Mouse (Mus musculus): ENCODE results near the gene Iqcd. TPM values are rescaled to one million over a fixed set of nuclear protein-coding genes. Genes with fewer than 3 reads are reported as not detected.

Gene Iqcd
- polyA plus RNA-seq, 2 experiments = 0.12 to 1.4 TPM

- Histone ChIP-seq H3K4me2 (replicated peaks; ENCODE audit: low read depth, low read length, severe bottlenecking) (peak overlapping the region; percentile 86), H3K9ac (ENCODE audit: low read depth, low read length, severe bottlenecking) (peak overlapping the region; percentile 80), H3K27me3 (ENCODE audit: control insufficient read depth, insufficient read depth, low read length) (no peaks in the 10 kb centered on the region), H3K36me3 (ENCODE audit: control insufficient read depth, insufficient read depth, low read length) (peaks cover 23% of the 10 kb centered on the region), H3K4me3 (replicated peaks; ENCODE audit: low read length) (peak overlapping the region; percentile 87), H3K27ac (replicated peaks; ENCODE audit: low read depth, low read length) (no peak overlapping the region), H3K9me3 (ENCODE audit: control insufficient read depth, low read length) (no peaks in the 10 kb centered on the region), H3K4me1 (ENCODE audit: control insufficient read depth, insufficient read depth, low read length) (peaks cover 16% of the 10 kb centered on the region)
- DNase-seq (ENCODE audit: low spot score) (no peak), ATAC-seq (ENCODE audit: low FRiP score, low read depth) (no peak)
- 16% methylated on average over 17 of the region's 17 CpGs for WGBS
- no peak for TF ChIP-seq POLR2A (IDR thresholded peaks at IDR 0.05; ENCODE audit: borderline replicate concordance, extremely low read depth, insufficient read depth, insufficient read length)
Measured at GRCm38 (mm10) chr5:120586741-120587615, 1.8 kb upstream of the Iqcd start.

- no peak for DNase-seq (ENCODE audit: low spot score)
- peak overlapping the region; percentile 87 for H3K4me3 ChIP-seq (replicated peaks; ENCODE audit: low read length)
- peaks cover 16% of the 10 kb centered on the region for H3K4me1 ChIP-seq (ENCODE audit: control insufficient read depth, insufficient read depth, low read length)
- H3K9me3 ChIP-seq (ENCODE audit: control insufficient read depth, low read length) = no peaks in the 10 kb centered on the region
- 25% methylated on average over 9 of the region's 9 CpGs for WGBS
- peak overlapping the region; percentile 86 for H3K4me2 ChIP-seq (replicated peaks; ENCODE audit: low read depth, low read length, severe bottlenecking)
- TF ChIP-seq POLR2A (IDR thresholded peaks at IDR 0.05; ENCODE audit: borderline replicate concordance, extremely low read depth, insufficient read depth, insufficient read length) = no peak
- H3K27me3 ChIP-seq (ENCODE audit: control insufficient read depth, insufficient read depth, low read length) = no peaks in the 10 kb centered on the region
- no peak for ATAC-seq (ENCODE audit: low FRiP score, low read depth)
- no peak overlapping the region for H3K27ac ChIP-seq (replicated peaks; ENCODE audit: low read depth, low read length)
- H3K9ac ChIP-seq (ENCODE audit: low read depth, low read length, severe bottlenecking) = peak overlapping the region; percentile 80
- H3K36me3 ChIP-seq (ENCODE audit: control insufficient read depth, insufficient read depth, low read length) = peaks cover 23% of the 10 kb centered on the region
Measured at GRCm38 (mm10) chr5:120587616-120587926, 1.2 kb upstream of the Iqcd start.

DNA sequence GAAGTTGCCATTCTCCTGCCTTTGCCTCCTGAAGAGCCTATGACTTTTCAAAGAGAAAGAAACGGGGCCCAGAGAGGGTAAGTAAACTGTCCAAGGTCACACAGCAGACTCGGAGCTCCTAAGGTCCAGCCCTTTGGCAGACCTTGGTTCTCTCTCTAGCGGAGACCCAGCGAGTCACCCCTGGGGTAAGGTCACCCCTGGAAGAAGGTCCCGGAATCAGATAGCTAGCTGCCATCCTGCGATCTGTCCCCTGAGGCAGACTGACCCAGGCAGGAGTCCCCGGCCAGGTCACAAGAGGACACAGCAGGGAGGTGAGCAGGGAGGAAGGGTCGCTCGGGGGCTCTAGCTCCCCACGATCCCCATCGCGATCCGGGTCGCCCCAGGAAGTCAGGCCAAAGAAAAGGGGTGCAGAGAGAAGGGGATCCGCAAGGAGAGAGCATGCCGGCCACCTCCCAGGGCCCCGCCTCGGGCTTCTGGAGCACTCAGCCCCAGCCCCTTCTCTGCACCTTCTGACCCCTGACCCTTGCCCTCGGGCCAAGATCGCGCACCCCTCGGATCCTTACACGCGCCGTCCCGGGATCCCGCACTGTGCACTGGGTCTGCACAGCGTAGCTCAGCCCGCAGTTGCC is 762 bp upstream of the Iqcd start:
- WGBS = 1% methylated on average over 28 of the region's 29 CpGs
- H3K9me3 ChIP-seq (ENCODE audit: control insufficient read depth, low read length) = no peaks in the 10 kb centered on the region
- peak overlapping the region; percentile 87 for H3K4me3 ChIP-seq (replicated peaks; ENCODE audit: low read length)
- 0 out of 2 replicates have a peak overlapping the region, but pooled peaks have one; percentile 33 for H3K27ac ChIP-seq (replicated peaks; ENCODE audit: low read depth, low read length)
- H3K27me3 ChIP-seq (ENCODE audit: control insufficient read depth, insufficient read depth, low read length) = no peaks in the 10 kb centered on the region
- peaks cover 20% of the 10 kb centered on the region for H3K36me3 ChIP-seq (ENCODE audit: control insufficient read depth, insufficient read depth, low read length)
- H3K4me2 ChIP-seq (replicated peaks; ENCODE audit: low read depth, low read length, severe bottlenecking) = peak overlapping the region; percentile 86
- peak; percentile 95; the same call in 1 of the 2 replicates for TF ChIP-seq POLR2A (IDR thresholded peaks at IDR 0.05; ENCODE audit: borderline replicate concordance, extremely low read depth, insufficient read depth, insufficient read length)
- H3K4me1 ChIP-seq (ENCODE audit: control insufficient read depth, insufficient read depth, low read length) = peaks cover 16% of the 10 kb centered on the region
- ATAC-seq (ENCODE audit: low FRiP score, low read depth) (no peak), DNase-seq (ENCODE audit: low spot score) (no peak)
- peak overlapping the region; percentile 80 for H3K9ac ChIP-seq (ENCODE audit: low read depth, low read length, severe bottlenecking)

- Histone ChIP-seq H3K27ac (replicated peaks; ENCODE audit: low read depth, low read length) (no peak overlapping the region), H3K36me3 (ENCODE audit: control insufficient read depth, insufficient read depth, low read length) (no peaks in the 10 kb centered on the region), H3K4me3 (replicated peaks; ENCODE audit: low read length) (no peak overlapping the region), H3K4me1 (ENCODE audit: control insufficient read depth, insufficient read depth, low read length) (peaks cover 16% of the 10 kb centered on the region), H3K9ac (ENCODE audit: low read depth, low read length, severe bottlenecking) (no peak overlapping the region), H3K9me3 (ENCODE audit: control insufficient read depth, low read length) (no peaks in the 10 kb centered on the region), H3K4me2 (replicated peaks; ENCODE audit: low read depth, low read length, severe bottlenecking) (no peak overlapping the region), H3K27me3 (ENCODE audit: control insufficient read depth, insufficient read depth, low read length) (no peaks in the 10 kb centered on the region)
- TF ChIP-seq POLR2A (IDR thresholded peaks at IDR 0.05; ENCODE audit: borderline replicate concordance, extremely low read depth, insufficient read depth, insufficient read length) = no peak
- ATAC-seq (ENCODE audit: low FRiP score, low read depth) (no peak), DNase-seq (ENCODE audit: low spot score) (no peak)
- 70% methylated on average over 16 of the region's 16 CpGs for WGBS
Measured at GRCm38 (mm10) chr5:120590356-120591010, 1.7 kb downstream of the Iqcd start.

GRCm38 (mm10) chr5:120592141-120592540 is 3.3 kb downstream of the Iqcd start:
- H3K9me3 ChIP-seq (ENCODE audit: control insufficient read depth, low read length) = no peaks in the 10 kb centered on the region
- ATAC-seq (ENCODE audit: low FRiP score, low read depth) (no peak), DNase-seq (ENCODE audit: low spot score) (no peak)
- peaks cover 7% of the 10 kb centered on the region for H3K4me1 ChIP-seq (ENCODE audit: control insufficient read depth, insufficient read depth, low read length)
- H3K4me2 ChIP-seq (replicated peaks; ENCODE audit: low read depth, low read length, severe bottlenecking) = no peak overlapping the region
- no peak for TF ChIP-seq POLR2A (IDR thresholded peaks at IDR 0.05; ENCODE audit: borderline replicate concordance, extremely low read depth, insufficient read depth, insufficient read length)
- H3K27me3 ChIP-seq (ENCODE audit: control insufficient read depth, insufficient read depth, low read length) = no peaks in the 10 kb centered on the region
- H3K36me3 ChIP-seq (ENCODE audit: control insufficient read depth, insufficient read depth, low read length) = no peaks in the 10 kb centered on the region
- H3K4me3 ChIP-seq (replicated peaks; ENCODE audit: low read length) = no peak overlapping the region
- no peak overlapping the region for H3K27ac ChIP-seq (replicated peaks; ENCODE audit: low read depth, low read length)
- WGBS = 62% methylated on average over 7 of the region's 7 CpGs
- no peak overlapping the region for H3K9ac ChIP-seq (ENCODE audit: low read depth, low read length, severe bottlenecking)

All from limb, embryonic 14.5 days (tissue).